Mouse (Mus musculus) cerebellum, adult 11 months (tissue): ENCODE measurements around the gene Pabpc4l.
"Not testable (repeated sequence)": the region's sequence is repeated elsewhere in the genome, so short reads cannot be mapped to it uniquely, and the experiment has no call there.

Source experiments
- DNase-seq: peaks from one replicate; pipeline ENCODE4 v3.0.0; 2022

Pabpc4l gene

DNA sequence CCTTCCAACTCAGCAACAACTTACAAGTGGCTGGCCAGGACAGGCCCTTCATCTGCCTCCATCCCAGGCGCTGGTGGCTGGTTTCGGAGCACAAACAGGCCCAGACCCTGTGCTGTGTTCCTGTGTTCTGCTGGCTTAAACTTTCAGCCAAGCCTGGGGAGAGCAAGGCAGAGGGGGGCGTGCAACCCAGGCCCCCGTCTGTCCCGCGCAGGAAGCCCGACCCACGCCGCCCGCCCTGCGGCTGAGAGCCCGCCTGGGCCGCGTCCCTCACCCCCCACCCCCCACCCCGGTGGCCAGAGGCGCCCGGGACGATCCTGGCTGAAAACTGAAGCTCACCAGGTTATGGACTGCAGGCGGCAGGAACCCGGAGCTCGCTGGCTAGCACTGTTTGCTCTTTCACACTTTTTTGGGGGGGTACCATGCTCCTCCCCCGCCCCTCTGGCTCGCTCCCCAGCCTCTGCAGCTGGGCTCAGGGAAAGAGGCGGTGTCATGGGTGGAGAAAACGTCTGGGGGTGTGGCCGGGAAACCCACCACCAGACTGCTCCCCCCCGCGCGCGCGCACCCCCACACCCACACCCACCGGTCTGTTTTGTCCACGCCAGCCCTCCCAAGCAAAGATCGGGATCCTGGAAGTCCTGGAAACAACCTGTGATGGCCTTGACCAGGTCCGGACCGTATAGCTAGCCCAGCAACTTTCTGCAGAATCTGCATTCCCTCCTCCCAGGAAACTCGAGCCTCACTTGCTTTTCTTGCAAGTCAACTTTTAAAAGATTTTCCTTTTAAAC lies at the start of gene Pabpc4l:
Pabpc4l (minus strand) TSS at position 739 of the 785 bp plus-strand sequence.
- DNase-seq: no peak

DNA sequence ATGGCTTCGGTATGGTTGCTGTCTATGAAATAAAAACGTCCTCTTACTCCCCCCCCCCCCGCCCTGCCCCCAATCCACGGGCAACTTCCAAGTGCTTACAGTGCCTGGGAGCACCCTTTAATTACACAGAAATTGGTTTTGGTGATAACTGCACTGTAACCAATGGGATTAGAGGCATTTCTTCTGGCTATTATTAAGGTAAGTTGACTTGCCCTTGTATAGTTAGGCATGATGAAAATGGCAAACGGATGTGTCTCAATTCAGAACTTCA lies 42.9 kb upstream of the Pabpc4l start:
- DNase-seq: no peak

DNA sequence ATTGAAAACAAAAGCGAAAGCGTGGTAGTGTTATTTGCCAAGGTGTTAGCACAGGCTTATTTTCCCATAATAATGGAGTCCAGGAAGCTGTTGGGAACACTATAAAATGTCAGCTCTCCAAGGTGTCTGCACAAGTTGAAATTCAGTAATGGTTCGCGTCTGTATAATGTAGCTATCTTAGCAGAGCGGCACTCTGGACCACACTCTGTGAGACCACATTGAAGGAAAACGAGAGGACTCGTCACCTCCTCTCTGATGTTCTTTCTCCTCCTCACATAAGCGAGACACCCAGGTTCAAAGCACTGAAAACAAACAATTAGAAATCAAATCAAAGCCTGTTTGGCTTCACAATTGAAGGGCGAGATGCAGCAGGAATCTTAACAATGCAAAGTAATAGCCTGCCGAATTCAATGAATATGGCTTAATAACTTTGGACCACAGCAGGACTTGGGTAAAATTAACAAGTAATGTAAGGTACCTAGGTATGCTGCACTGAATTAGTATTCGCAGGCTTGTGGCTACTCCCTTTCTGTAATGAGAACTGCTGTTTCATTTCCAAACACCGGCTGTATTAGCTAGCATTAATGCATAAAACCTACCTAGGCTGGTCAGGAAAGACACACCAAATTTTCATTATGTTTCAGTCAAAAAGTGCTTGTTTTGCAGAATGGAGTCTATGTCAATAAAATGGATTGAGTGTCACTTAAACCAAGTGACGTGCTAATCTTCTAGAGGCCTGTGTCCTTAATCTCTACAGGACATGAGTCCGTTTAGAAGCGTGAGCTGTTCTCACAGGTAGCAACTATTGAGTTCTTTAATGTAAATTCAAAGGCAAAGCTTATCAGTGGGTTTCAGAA lies 42.3 kb upstream of the Pabpc4l start:
- DNase-seq: no peak

DNA sequence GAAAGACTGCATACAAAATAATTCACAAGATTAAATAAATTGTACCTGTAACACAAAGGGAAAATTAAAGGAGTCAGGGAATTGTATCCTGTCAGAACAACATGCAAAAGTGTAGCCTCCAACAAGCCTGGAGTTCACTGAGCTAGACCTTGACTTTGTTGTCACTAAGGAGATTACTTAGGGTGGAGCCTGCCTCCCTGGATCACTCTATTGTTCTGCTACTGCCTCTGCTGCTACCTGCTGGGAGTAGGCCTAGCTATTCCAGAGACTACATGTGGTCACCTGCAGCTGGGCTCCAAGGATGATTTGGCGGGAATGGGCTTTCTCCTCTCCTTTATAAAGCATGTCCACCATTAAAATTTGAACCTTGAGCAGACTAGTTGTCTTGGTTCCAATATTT lies 38.1 kb upstream of the Pabpc4l start:
- DNase-seq: not testable (repeated sequence)

DNA sequence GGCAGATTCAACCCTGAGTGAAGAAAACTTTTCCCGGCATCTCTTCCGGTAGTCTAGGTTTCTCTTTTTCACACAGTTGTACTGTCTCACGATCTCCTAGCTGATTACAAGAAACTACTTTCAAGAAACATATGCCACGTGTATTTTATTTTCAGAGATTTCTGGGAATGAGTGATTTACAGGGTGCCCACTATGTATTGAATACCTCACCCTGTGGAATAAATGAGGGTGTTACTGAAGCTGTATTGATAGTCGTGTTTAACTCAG lies 180 bp upstream of the Pabpc4l start:
- DNase-seq: no peak

DNA sequence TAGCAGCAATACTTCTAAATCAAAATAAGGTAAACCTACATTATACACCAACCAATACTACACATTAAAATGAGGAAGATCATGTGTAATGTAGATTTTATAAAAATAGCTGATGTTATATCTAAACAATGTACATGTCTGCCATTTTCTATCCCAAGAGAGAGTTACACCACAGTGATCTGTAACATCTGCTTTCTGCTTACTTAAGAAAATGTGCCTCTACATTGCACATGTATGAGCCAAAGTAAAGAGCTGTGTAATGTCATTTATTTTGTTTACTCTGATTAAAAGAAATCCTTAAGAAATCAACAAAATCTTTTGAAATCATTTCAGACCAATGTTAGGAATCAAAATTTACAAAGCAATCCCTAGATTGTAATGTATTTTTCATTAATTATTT lies 16.6 kb downstream of the Pabpc4l start:
- DNase-seq: no peak
